Mouse (Mus musculus) liver, postnatal 0 days (tissue): ENCODE results near the gene Ttll3. TPM values are rescaled to one million over a fixed set of nuclear protein-coding genes. Genes with fewer than 3 reads are reported as not detected.

Experiments
- ATAC-seq: fragments of 200-750 bp; cut with Nextera tagmentation; 2 replicates; pipeline ENCODE4 v1.8.0; 2017; ENCODE audit warnings: mild to moderate bottlenecking, moderate library complexity
- DNase-seq: peaks from one replicate; pipeline ENCODE4 v3.0.0-alpha.2; 2016
- H3K27ac ChIP-seq: fragments of 300-500 bp; sonication (generic); 2 replicates; pipeline ENCODE4 v1.5.1; 2014; ENCODE audit warnings: antibody characterized with exemption, moderate library complexity, mild to moderate bottlenecking, low read depth
- H3K27me3 ChIP-seq: fragments of 300-500 bp; sonication (generic); 2 replicates; pipeline ENCODE4 v1.6.1; 2014; ENCODE audit warnings: low read length, control low read depth, mixed read lengths; ENCODE audit not compliant: insufficient read depth
- H3K36me3 ChIP-seq: fragments of 300-500 bp; sonication (generic); replicated peaks from 2 replicates; pipeline ENCODE4 v1.6.1; 2014; ENCODE audit warnings: mild to moderate bottlenecking, control low read depth, low read length, moderate library complexity, mixed read lengths; ENCODE audit not compliant: insufficient read depth
- H3K4me1 ChIP-seq: fragments of 300-500 bp; sonication (generic); 2 replicates; pipeline ENCODE4 v1.6.1; 2014; ENCODE audit warnings: antibody characterized with exemption, mild to moderate bottlenecking, control low read depth; ENCODE audit not compliant: insufficient read depth
- H3K4me2 ChIP-seq: fragments of 300-500 bp; sonication (generic); 2 replicates; pipeline ENCODE4 v1.6.1; 2014; ENCODE audit warnings: low read depth, mild to moderate bottlenecking, low read length, moderate library complexity, mixed read lengths
- H3K4me3 ChIP-seq: fragments of 300-500 bp; sonication (generic); 2 replicates; pipeline ENCODE4 v1.5.1; 2014; ENCODE audit warnings: low read depth, low read length
- H3K9ac ChIP-seq: fragments of 300-500 bp; sonication (generic); replicated peaks from 2 replicates; pipeline ENCODE4 v1.6.1; 2014; ENCODE audit warnings: mild to moderate bottlenecking, moderate library complexity
- H3K9me3 ChIP-seq: fragments of 300-500 bp; sonication (generic); 2 replicates; pipeline ENCODE4 v1.6.1; 2016; ENCODE audit warnings: mild to moderate bottlenecking, control low read depth, low read length, mixed read lengths
- CTCF ChIP-seq: sonication (generic); IDR thresholded peaks from 2 replicates; pipeline ENCODE4 v1.5.1; 2016; ENCODE audit warnings: antibody characterized with exemption, low read depth
- EP300 ChIP-seq: IDR thresholded peaks from 2 replicates; pipeline ENCODE4 v1.6.1; 2016; ENCODE audit warnings: antibody characterized with exemption, low read depth, mild to moderate bottlenecking
- WGBS: fragments of 180-500 bp; shearing (Covaris S2); extraction: QIAGEN DNeasy Blood & Tissue Kit; methylation state at CpG from one replicate; pipeline ENCODE4 v1.1.7; 2014; ENCODE audit not compliant: insufficient replicate concordance; 5-methylcytosine and 5-hydroxymethylcytosine counted together
- polyA plus RNA-seq: library from polyadenylated mRNA; unstranded; fragments of >200 nt; fragmentation: Nextera tagmentation; extraction: Ambion mirVana; gene quantifications from 2 replicates; pipeline ENCODE4 v1.2.1, GENCODE M21; 2015

Gene Ttll3
- polyA plus RNA-seq, 1 experiment from 2014 or later, result 0.83 TPM

- Histone ChIP-seq H3K4me1 (peaks cover 17% of the 10 kb centered on the region), H3K9ac (no peak overlapping the region), H3K4me2 (no peak overlapping the region), H3K27me3 (no peaks in the 10 kb centered on the region), H3K4me3 (no peak overlapping the region), H3K27ac (no peak overlapping the region), H3K9me3 (no peaks in the 10 kb centered on the region), H3K36me3 (no peaks in the 10 kb centered on the region)
- DNase-seq (peak; percentile 89), ATAC-seq (peak; percentile 57)
- WGBS, result 49% methylated on average over 7 of the region's 7 CpGs
- TF ChIP-seq EP300 (no peak), CTCF (peak; percentile 93)
These were observed 52.2 kb downstream of the Ttll3 start for GRCm38 (mm10) chr6:113441147-113441680.

GRCm38 (mm10) chr6:113442087-113442441 is 53.0 kb downstream of the Ttll3 start:
- 0 out of 2 replicates have a peak, but pooled peaks cover 5% of the 10 kb centered on the region for H3K36me3 ChIP-seq
- H3K4me3 ChIP-seq, result peak overlapping the region; percentile 98
- WGBS, result 35% methylated on average over 9 of the region's 9 CpGs
- ATAC-seq, result no peak
- H3K4me2 ChIP-seq, result peak overlapping the region; percentile 98
- TF ChIP-seq CTCF (no peak), EP300 (no peak)
- no peaks in the 10 kb centered on the region for H3K9me3 ChIP-seq
- H3K27ac ChIP-seq, result peak overlapping the region; percentile 76; the same call in 1 of the 2 replicates
- no peaks in the 10 kb centered on the region for H3K27me3 ChIP-seq
- peak overlapping the region; percentile 98 for H3K9ac ChIP-seq
- peaks cover 17% of the 10 kb centered on the region for H3K4me1 ChIP-seq
- DNase-seq, result no peak

- no peak for TF ChIP-seq EP300
- no peak for TF ChIP-seq CTCF
- peak; percentile 90 for ATAC-seq
- peak within 1 kb of the TSS; percentile 98 for H3K4me3 ChIP-seq
- H3K9ac ChIP-seq, result peak within 1 kb of the TSS; percentile 98
- under 1% methylated on average over 45 of the region's 45 CpGs for WGBS
- peaks cover 17% of the 10 kb centered on the region for H3K4me1 ChIP-seq
- no peaks in the 10 kb centered on the region for H3K27me3 ChIP-seq
- peak within 1 kb of the TSS; percentile 76 for H3K27ac ChIP-seq
- no peaks in the 10 kb centered on the region for H3K9me3 ChIP-seq
- H3K36me3 ChIP-seq, result 0 out of 2 replicates have a peak, but pooled peaks cover 9% of the 10 kb centered on the region
- peak within 1 kb of the TSS; percentile 98 for H3K4me2 ChIP-seq
- DNase-seq, result peak; percentile 94
These were observed 53.5 kb downstream of the Ttll3 start, which contains the start of gene Jagn1 for GRCm38 (mm10) chr6:113442442-113443090. TSS of gene Jagn1 (plus strand) at chr6:113442569.

GRCm38 (mm10) chr6:113443091-113443490 is 54.0 kb downstream of the Ttll3 start:
- Histone ChIP-seq H3K4me1 (peaks cover 17% of the 10 kb centered on the region), H3K4me3 (peak overlapping the region; percentile 98), H3K27ac (peak overlapping the region; percentile 76), H3K9me3 (no peaks in the 10 kb centered on the region), H3K4me2 (peak overlapping the region; percentile 98), H3K36me3 (peaks cover 14% of the 10 kb centered on the region), H3K27me3 (no peaks in the 10 kb centered on the region), H3K9ac (peak overlapping the region; percentile 98)
- ATAC-seq, result no peak
- TF ChIP-seq EP300, result no peak
- peak; percentile 43; the same call in 1 of the 2 replicates for TF ChIP-seq CTCF
- no peak for DNase-seq
- 47% methylated on average over 12 of the region's 12 CpGs for WGBS

- H3K9me3 ChIP-seq, result no peaks in the 10 kb centered on the region
- TF ChIP-seq CTCF (no peak), EP300 (no peak)
- no peak overlapping the region for H3K27ac ChIP-seq
- WGBS, result 57% methylated on average over 7 of the region's 8 CpGs
- no peak for DNase-seq
- H3K4me3 ChIP-seq, result no peak overlapping the region
- H3K9ac ChIP-seq, result no peak overlapping the region
- H3K36me3 ChIP-seq, result peaks cover 18% of the 10 kb centered on the region
- H3K4me1 ChIP-seq, result peaks cover 17% of the 10 kb centered on the region
- H3K27me3 ChIP-seq, result no peaks in the 10 kb centered on the region
- peak overlapping the region; percentile 18; the same call in 1 of the 2 replicates for H3K4me2 ChIP-seq
- 0 out of 2 replicates have a peak, but pooled peaks have one; percentile 9 for ATAC-seq
These were observed 55.3 kb downstream of the Ttll3 start for GRCm38 (mm10) chr6:113444207-113444965.

GRCm38 (mm10) chr6:113447639-113448038 is 58.6 kb downstream of the Ttll3 start:
- ATAC-seq (no peak), DNase-seq (no peak)
- H3K4me3 ChIP-seq, result no peak overlapping the region
- TF ChIP-seq CTCF (no peak), EP300 (no peak)
- no peak overlapping the region for H3K27ac ChIP-seq
- no peak overlapping the region for H3K9ac ChIP-seq
- H3K9me3 ChIP-seq, result no peaks in the 10 kb centered on the region
- no peaks in the 10 kb centered on the region for H3K27me3 ChIP-seq
- WGBS, result 89% methylated on average over 4 of the region's 4 CpGs
- H3K4me2 ChIP-seq, result no peak overlapping the region
- H3K4me1 ChIP-seq, result peaks cover 14% of the 10 kb centered on the region
- peaks cover 18% of the 10 kb centered on the region for H3K36me3 ChIP-seq
